Mouse (Mus musculus): ENCODE results near the gene Tmem217.

Tmem217 gene

GRCm38 (mm10) chr17:29552162-29552732, at the start of gene Tmem217:
Gene Tmem217 (minus strand): TSS chr17:29552385.
- no peak for DNase-seq

- DNase-seq = no peak
These were observed 49.2 kb upstream of the Tmem217 start for GRCm38 (mm10) chr17:29601391-29601790.

GRCm38 (mm10) chr17:29599537-29599936, 47.4 kb upstream of the Tmem217 start:
- DNase-seq = peak; percentile 45

GRCm38 (mm10) chr17:29599051-29599450, 46.9 kb upstream of the Tmem217 start:
- peak; percentile 47 for DNase-seq

GRCm38 (mm10) chr17:29596771-29597132, 44.6 kb upstream of the Tmem217 start:
- no peak for DNase-seq

- peak; percentile 77 for DNase-seq
These were observed 43.9 kb upstream of the Tmem217 start for GRCm38 (mm10) chr17:29595891-29596770.

GRCm38 (mm10) chr17:29589221-29589898, 37.2 kb upstream of the Tmem217 start:
- DNase-seq = no peak

- DNase-seq = no peak
These were observed 34.7 kb upstream of the Tmem217 start for GRCm38 (mm10) chr17:29586921-29587320.

GRCm38 (mm10) chr17:29585446-29585845, 33.3 kb upstream of the Tmem217 start:
- DNase-seq = no peak

GRCm38 (mm10) chr17:29584737-29585136, 32.6 kb upstream of the Tmem217 start:
- no peak for DNase-seq

- no peak for DNase-seq
These were observed 32.1 kb upstream of the Tmem217 start for GRCm38 (mm10) chr17:29584306-29584705.

- DNase-seq = no peak
These were observed 31.4 kb upstream of the Tmem217 start for GRCm38 (mm10) chr17:29583569-29583968.

GRCm38 (mm10) chr17:29579579-29580126, 27.5 kb upstream of the Tmem217 start:
- DNase-seq = no peak

GRCm38 (mm10) chr17:29569831-29570230, 17.6 kb upstream of the Tmem217 start:
- DNase-seq = no peak

- no peak for DNase-seq
These were observed 16.2 kb upstream of the Tmem217 start for GRCm38 (mm10) chr17:29568435-29568834.

GRCm38 (mm10) chr17:29565521-29565920, 13.3 kb upstream of the Tmem217 start:
- no peak for DNase-seq

- no peak for DNase-seq
These were observed 6.3 kb upstream of the Tmem217 start for GRCm38 (mm10) chr17:29558476-29558875.

- DNase-seq = no peak
These were observed 4.7 kb upstream of the Tmem217 start for GRCm38 (mm10) chr17:29556893-29557292.

GRCm38 (mm10) chr17:29556456-29556855, 4.3 kb upstream of the Tmem217 start:
- no peak for DNase-seq

- no peak for DNase-seq
These were observed 2.0 kb upstream of the Tmem217 start for GRCm38 (mm10) chr17:29554176-29554575.

- DNase-seq = no peak
These were observed 1.2 kb downstream of the Tmem217 start for GRCm38 (mm10) chr17:29551019-29551418.

GRCm38 (mm10) chr17:29549543-29550428, 2.4 kb downstream of the Tmem217 start, which contains the start of the genes Gm17657 and Tbc1d22b:
Gene Gm17657 (minus strand): TSS chr17:29549638.
Gene Tbc1d22b (plus strand): TSS chr17:29549785.
- peak; percentile 97 for DNase-seq
